Mouse (Mus musculus) lung, postnatal 0 days (tissue): Measurements from ENCODE around the gene Gm7075.

ENCODE experiments used
- CTCF ChIP-seq: IDR thresholded peaks from 2 replicates; pipeline ENCODE4 v1.5.1; 2016; ENCODE audit warnings: antibody characterized with exemption, mild to moderate bottlenecking
- EP300 ChIP-seq: IDR thresholded peaks from 2 replicates; pipeline ENCODE4 v1.6.1; 2016; ENCODE audit warnings: antibody characterized with exemption, mild to moderate bottlenecking, control low read depth

- TF ChIP-seq CTCF = no peak
- no peak for TF ChIP-seq EP300
Measured at GRCm38 (mm10) chr10:63453926-63454325, 32.3 kb upstream of the Gm7075 start.
